Mouse (Mus musculus) v-Abl transformed pro-B cells (cell line): ENCODE data around the gene Slc6a8.

ENCODE experiments used
- in situ Hi-C, 2 experiments: fragments of 400-800 bp; cut with MboI; formaldehyde crosslinking; loops; one replicate each; pipeline ENCODE4 v1.15.1; 2025; ENCODE audit not compliant: unreplicated experiment in 2 of 2

Slc6a8 gene

GRCm38 (mm10) chrX:73672879-73673618, at the start of gene Slc6a8:
TSS of gene Slc6a8 (plus strand) at chrX:73673150.
- in situ Hi-C loops, result loop anchor here (25.0 kb wide), 2 partner anchors 211 to 661 kb away; partner anchors contain the start of gene Haus7 (in 1 of the 2)

- in situ Hi-C loops, result no loop called here
Measured at GRCm38 (mm10) chrX:73626981-73627380, 46.0 kb upstream of the Slc6a8 start.

DNA sequence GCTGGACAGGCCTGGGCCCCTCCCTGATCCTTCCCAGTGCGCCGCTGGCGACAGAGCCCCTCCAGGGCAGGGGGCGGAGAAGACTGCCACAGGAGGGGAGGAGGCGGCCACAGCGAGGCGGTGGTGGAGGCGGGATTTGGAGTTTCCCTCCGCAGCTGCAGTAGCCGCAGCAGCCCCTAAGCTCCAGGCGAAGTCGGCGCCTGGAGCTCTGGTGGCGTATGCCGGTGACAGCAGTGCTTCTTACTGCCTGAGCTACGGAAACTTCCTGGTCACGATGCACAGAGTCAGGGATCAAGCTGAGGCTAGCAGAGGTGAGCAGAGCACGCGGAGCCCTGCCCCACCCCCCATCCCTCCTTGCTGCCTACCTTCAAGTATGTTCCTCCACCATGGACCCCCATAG, 37.5 kb upstream of the Slc6a8 start:
- in situ Hi-C loops, result no loop called here

DNA sequence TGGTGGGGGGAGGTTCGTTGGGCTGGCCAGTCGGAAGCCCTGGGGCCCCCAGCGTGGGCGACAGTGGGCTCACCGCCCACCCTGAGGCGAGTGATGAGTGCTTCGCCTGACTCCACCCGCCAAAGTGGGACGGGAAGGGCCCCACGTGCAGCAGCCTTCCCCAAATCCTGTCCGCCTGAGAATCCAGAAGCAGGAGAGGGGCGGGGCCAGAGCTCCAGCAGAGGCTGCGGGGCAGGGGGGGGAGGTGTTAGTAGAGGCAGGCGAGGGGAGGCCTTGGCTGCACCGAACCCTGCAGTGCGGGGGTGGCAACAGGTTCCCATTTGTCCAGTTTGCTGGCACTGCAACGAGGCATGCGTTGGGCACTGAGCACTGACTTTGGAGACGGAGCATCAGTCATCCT, 35.5 kb upstream of the Slc6a8 start:
- in situ Hi-C loops, result no loop called here

- in situ Hi-C loops, result no loop called here
Measured at GRCm38 (mm10) chrX:73639255-73639675, 33.7 kb upstream of the Slc6a8 start, which contains the start of gene Dusp9. TSS of gene Dusp9 (plus strand) at chrX:73639419.

GRCm38 (mm10) chrX:73639901-73640469, 33.0 kb upstream of the Slc6a8 start:
- in situ Hi-C loops, result no loop called here

DNA sequence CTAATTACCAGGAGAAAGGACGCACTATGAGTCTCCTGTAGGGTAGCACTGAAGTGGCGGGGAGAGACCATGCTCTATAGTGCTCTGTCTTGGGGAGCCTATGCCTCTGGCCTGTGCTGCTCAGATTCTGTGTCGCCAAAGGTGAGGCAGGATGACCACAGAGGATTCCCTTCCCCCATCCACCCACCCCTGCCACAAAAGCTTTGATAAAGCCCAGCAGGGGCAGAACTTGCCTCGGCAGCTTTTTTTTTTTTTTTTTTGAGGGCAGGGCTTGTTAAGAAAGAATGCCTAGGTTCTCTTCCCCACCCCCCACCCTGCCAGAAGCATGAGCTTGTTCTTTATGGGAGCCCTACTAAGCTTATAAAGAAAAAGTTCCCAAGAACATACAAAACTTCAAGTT, 27.8 kb upstream of the Slc6a8 start:
- in situ Hi-C loops, result no loop called here

GRCm38 (mm10) chrX:73650869-73651268, 22.1 kb upstream of the Slc6a8 start:
- in situ Hi-C loops, result loop anchor here (5.0 to 25.0 kb wide), 4 partner anchors 59 to 639 kb away; partner anchors contain the start of gene Haus7 (in 2 of the 2)

- in situ Hi-C loops, result loop anchor here (5.0 to 25.0 kb wide), 4 partner anchors 61 to 641 kb away; partner anchors contain the start of gene Haus7 (in 2 of the 2)
Measured at GRCm38 (mm10) chrX:73653392-73653791, 19.6 kb upstream of the Slc6a8 start.

DNA sequence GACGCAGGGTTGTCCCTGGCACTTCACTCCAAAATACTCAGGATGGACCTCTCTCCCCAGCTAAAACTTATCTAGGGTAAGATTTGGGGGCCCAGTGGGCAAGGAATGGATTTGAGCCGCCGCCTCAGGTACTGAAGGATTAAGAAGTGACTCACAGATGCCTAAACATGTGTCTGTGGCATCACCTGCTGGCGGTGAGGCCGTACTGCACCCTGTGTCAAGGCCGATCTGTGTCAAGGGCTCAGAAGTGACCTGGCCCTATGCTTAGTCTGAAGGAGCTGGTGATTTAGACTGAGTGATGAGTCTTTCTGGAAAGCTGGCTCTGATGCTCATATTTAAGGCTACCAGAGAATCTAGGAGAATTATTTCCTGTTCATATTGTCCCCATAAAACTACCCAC, 18.8 kb upstream of the Slc6a8 start:
- in situ Hi-C loops, result loop anchor here (5.0 to 25.0 kb wide), 4 partner anchors 62 to 642 kb away; partner anchors contain the start of gene Haus7 (in 2 of the 2)

DNA sequence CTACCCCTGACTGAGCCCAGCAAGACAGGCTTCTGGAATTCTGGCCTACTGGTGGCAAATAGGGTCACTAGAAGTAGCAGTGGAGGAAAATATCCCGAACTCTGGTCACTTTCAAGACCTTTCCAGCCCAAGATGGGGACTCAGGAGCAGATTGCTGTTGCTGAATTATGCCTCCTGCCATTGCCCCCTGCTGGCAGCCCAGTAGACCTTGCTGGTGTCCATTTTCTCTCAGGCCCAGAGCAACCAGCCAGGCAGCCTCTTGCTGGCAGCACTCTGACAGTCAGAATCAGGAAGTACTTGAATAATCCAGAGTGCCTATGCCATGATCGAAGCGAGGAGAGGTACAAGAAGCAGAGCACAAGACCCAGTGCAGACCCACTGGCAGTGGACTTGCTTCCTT, 17.4 kb upstream of the Slc6a8 start:
- in situ Hi-C loops, result loop anchor here (10.0 to 25.0 kb wide), 3 partner anchors 193 to 643 kb away; partner anchors contain the start of gene Haus7 (in 2 of the 2)

DNA sequence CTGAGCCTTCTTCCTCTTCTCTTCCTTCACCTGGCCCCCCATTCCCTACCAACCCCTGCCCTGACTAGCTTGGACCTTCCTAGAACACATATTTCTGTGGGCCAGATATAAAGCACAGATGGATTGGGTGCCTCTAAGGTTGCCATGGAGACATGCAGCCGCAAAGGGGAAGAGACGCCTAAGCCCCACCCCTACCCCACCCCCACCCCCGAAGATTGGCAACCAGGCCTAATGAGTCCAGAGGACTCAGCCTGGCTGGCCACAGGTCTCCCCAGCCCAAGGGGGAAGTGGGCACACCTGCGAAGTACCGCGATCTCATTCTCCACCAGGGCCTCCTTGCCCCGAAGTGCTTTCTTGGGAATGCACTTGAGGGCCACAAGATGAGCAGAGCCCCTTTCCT, 14.6 kb upstream of the Slc6a8 start:
- in situ Hi-C loops, result loop anchor here (10.0 to 25.0 kb wide), 3 partner anchors 196 to 646 kb away; partner anchors contain the start of gene Haus7 (in 2 of the 2)

DNA sequence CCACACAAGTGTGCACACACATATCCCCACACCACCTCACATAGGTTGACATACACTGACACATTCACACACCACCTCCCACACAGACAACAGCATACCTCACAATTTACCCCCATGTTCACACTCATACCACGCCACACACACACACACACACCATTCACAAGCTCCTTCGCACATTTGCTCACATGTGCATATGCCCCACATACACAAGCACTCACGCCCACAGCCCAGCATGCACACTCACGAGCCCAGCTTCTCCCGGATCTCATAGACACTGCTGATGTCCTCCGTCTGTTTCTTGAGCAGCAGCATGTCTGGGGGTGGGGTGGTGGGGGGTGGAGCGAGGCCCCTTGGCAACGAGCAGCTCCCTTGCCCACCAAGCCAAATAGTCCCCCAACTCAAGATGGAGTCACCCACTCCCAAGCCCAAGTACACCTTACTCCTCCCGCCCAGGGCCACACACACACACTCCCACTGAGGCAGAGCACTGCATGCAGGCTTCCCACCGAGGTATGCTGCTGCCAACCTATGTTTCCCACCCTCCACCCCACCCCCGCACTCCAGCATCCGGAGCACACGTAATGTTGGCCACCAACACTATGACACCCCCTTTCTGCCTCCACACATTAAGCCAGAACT, 13.9 kb upstream of the Slc6a8 start:
- in situ Hi-C loops, result loop anchor here (10.0 to 25.0 kb wide), 3 partner anchors 197 to 647 kb away; partner anchors contain the start of gene Haus7 (in 2 of the 2)

- in situ Hi-C loops, result loop anchor here (10.0 to 25.0 kb wide), 3 partner anchors 197 to 647 kb away; partner anchors contain the start of gene Haus7 (in 2 of the 2)
Measured at GRCm38 (mm10) chrX:73659575-73660283, 13.2 kb upstream of the Slc6a8 start, which contains the start of gene Pnck. TSS of gene Pnck (minus strand) at chrX:73660117.

GRCm38 (mm10) chrX:73660284-73660665, 12.7 kb upstream of the Slc6a8 start:
- in situ Hi-C loops, result loop anchor here (25.0 kb wide), 2 partner anchors 198 to 648 kb away; partner anchors contain the start of gene Haus7 (in 1 of the 2)

GRCm38 (mm10) chrX:73663143-73663542, 9.8 kb upstream of the Slc6a8 start:
- in situ Hi-C loops, result loop anchor here (25.0 kb wide), 2 partner anchors 201 to 651 kb away; partner anchors contain the start of gene Haus7 (in 1 of the 2)

GRCm38 (mm10) chrX:73672031-73672431, 919 bp upstream of the Slc6a8 start:
- in situ Hi-C loops, result loop anchor here (25.0 kb wide), 2 partner anchors 210 to 660 kb away; partner anchors contain the start of gene Haus7 (in 1 of the 2)

- in situ Hi-C loops, result loop anchor here (25.0 kb wide), 2 partner anchors 211 to 661 kb away; partner anchors contain the start of gene Haus7 (in 1 of the 2)
Measured at GRCm38 (mm10) chrX:73673619-73673967, 643 bp downstream of the Slc6a8 start.

DNA sequence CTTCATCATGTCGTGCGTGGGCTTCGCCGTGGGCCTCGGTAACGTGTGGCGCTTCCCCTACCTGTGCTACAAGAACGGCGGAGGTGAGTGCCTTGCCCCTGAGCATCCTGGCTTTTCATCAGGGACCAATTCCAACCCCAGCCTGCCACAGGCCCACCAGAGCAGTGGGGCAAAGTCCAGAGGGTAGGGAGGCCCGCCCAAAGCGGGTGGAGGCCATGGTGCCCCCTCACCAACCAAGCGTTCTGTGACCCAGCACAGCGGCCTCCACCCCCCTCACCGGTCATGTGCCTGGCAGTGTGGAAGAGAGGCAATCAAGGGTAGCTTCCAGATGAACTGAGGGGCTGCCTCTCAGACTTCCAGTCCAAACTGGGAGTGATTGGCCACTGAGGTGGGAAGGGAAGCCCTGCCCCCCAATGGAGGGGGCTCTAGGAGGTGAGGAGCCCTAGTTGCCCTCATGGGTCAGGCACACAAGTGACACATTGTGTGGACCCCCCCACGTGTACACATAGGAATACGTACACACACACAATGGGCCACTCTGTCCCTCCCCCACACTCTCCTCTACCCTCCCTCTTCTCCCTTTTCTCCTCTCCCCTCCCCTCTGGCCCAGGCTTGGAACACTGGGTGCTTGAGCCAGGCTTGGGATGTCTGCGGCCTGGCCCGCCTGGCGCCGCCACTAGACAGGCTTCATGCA, 1.2 kb downstream of the Slc6a8 start:
- in situ Hi-C loops, result loop anchor here (25.0 kb wide), 2 partner anchors 212 to 662 kb away; partner anchors contain the start of gene Haus7 (in 1 of the 2)
